11 mouse cellular contexts compared by ENCODE assay signal in genomic region chr1:82725875-82726185, GRCm38 (mm10). TPM values are rescaled to one million over a fixed set of nuclear protein-coding genes. Genes with fewer than 3 reads are reported as not detected.
DNase-seq lines count a peak whose midpoint lies in the region; ATAC-seq and TF ChIP-seq lines count a peak whose summit lies in the region.
"Had no signal": no experiment of that assay in that cellular context is flagged by ENCODE, and none has a peak within 500 bp of the region (broad histone marks: within the 10 kb centered on the region; RNA-seq: fewer than 3 reads in every experiment).

No protein-coding gene starts in this region.

- peaks cover 19% of the 10 kb centered on the region for H3K79me2 ChIP-seq in MEL (ENCODE audit: control insufficient read depth, insufficient read depth, low read length, poor library complexity)

- ATAC-seq in heart, embryonic 14.5 days (ENCODE audit: insufficient number of reproducible peaks, insufficient read depth, low FRiP score, low read depth), result no peak
- no peak for ATAC-seq in hindbrain, embryonic 11.5 days (ENCODE audit: low FRiP score)
- no peak for ATAC-seq in midbrain, embryonic 11.5 days (ENCODE audit: low FRiP score)

- no peaks in the 10 kb centered on the region for H3K9me3 ChIP-seq in heart, embryonic 14.5 days (ENCODE audit: control insufficient read depth, low read length)
- H3K9me3 ChIP-seq in MEL (replicated peaks; ENCODE audit: insufficient read depth, low read length), result no peaks in the 10 kb centered on the region
- no peaks in the 10 kb centered on the region for H3K9me3 ChIP-seq in hindbrain, embryonic 11.5 days (ENCODE audit: control insufficient read depth, low read length)
- H3K9me3 ChIP-seq in midbrain, embryonic 11.5 days (ENCODE audit: control insufficient read depth, low read length), result no peaks in the 10 kb centered on the region

- H3K36me3 ChIP-seq in heart, embryonic 14.5 days (ENCODE audit: control insufficient read depth, insufficient read depth, low read length), result peaks cover 37% of the 10 kb centered on the region
- H3K36me3 ChIP-seq in MEL (ENCODE audit: control insufficient read depth in 1 of 2, insufficient read depth in 2 of 2, low read length in 2 of 2), result peaks cover 2 to 11% of the 10 kb centered on the region in 2 experiments
- H3K36me3 ChIP-seq in hindbrain, embryonic 11.5 days (ENCODE audit: control insufficient read depth, insufficient read depth, low read length), result peaks cover 4% of the 10 kb centered on the region; the same call in 1 of the 2 replicates
- H3K36me3 ChIP-seq in midbrain, embryonic 11.5 days (ENCODE audit: control insufficient read depth, insufficient read depth, low read length), result peaks cover 4% of the 10 kb centered on the region

- DNase-seq in heart, postnatal 4 days, result no peak
- DNase-seq in MEL (ENCODE audit: low read depth, low spot score), result peak; percentile 75
- DNase-seq in hindbrain, embryonic 11.5 days (ENCODE audit: low spot score), result no peak
- no peak for DNase-seq in midbrain, embryonic 11.5 days (ENCODE audit: low spot score, missing footprints)
- DNase-seq in right cerebral cortex, postnatal 25 days, result no peak
- DNase-seq in adrenal gland, adult 18-20 months (ENCODE audit: low spot score in 2 of 2), result no peak
- DNase-seq in cerebellum, adult 11-12 months, result no peak
- DNase-seq: kidney, adult 11 months; thymus, postnatal 36 days had no signal

- no peak for TF ChIP-seq POLR2A in MEL (IDR thresholded peaks at IDR 0.05; ENCODE audit: control insufficient read depth in 1 of 2, insufficient read depth in 1 of 2, low read depth in 1 of 2, low read length in 2 of 2, poor library complexity in 1 of 2)

- TF ChIP-seq CTCF in MEL (IDR thresholded peaks at IDR 0.05 in 2 of 3, conservative IDR thresholded peaks at IDR 0.05 in 1 of 3; ENCODE audit: control insufficient read depth in 1 of 3, insufficient read depth in 1 of 3, low read depth in 2 of 3, low read length in 3 of 3, poor library complexity in 1 of 3, severe bottlenecking in 1 of 3), result no peak

- H3K4me1 ChIP-seq in heart, embryonic 14.5 days (ENCODE audit: control insufficient read depth in 2 of 2, insufficient read depth in 2 of 2, low read length in 2 of 2), result peaks cover 0 to 11% of the 10 kb centered on the region in 2 experiments; a peak in 3 of 4 replicates
- peaks cover 2 to 7% of the 10 kb centered on the region in 2 experiments for H3K4me1 ChIP-seq in MEL (ENCODE audit: control insufficient read depth in 1 of 2, insufficient read depth in 2 of 2, low read length in 2 of 2)
- H3K4me1 ChIP-seq in hindbrain, embryonic 11.5 days (replicated peaks; ENCODE audit: control insufficient read depth, insufficient read depth, low read length), result 0 out of 2 replicates have a peak, but pooled peaks cover 2% of the 10 kb centered on the region
- peaks cover 8% of the 10 kb centered on the region for H3K4me1 ChIP-seq in midbrain, embryonic 11.5 days (ENCODE audit: control insufficient read depth, insufficient read depth, low read length)

- TF ChIP-seq EP300 in MEL (IDR thresholded peaks at IDR 0.05; ENCODE audit: low read depth in 1 of 2, low read length in 2 of 2), result no peak

- peak overlapping the region; percentile 97 for H3K9ac ChIP-seq in heart, embryonic 14.5 days (ENCODE audit: low read length)
- H3K9ac ChIP-seq in MEL (ENCODE audit: control insufficient read depth, low read depth, low read length, poor library complexity, severe bottlenecking), result peak overlapping the region; percentile 87
- peak overlapping the region; percentile 96 for H3K9ac ChIP-seq in hindbrain, embryonic 11.5 days (ENCODE audit: low read depth, low read length)
- H3K9ac ChIP-seq in midbrain, embryonic 11.5 days (ENCODE audit: low read length), result peak overlapping the region; percentile 89

- 29% methylated on average over 4 of the region's 4 CpGs for WGBS in heart, embryonic 14.5 days
- 64% methylated on average over 4 of the region's 4 CpGs for WGBS in hindbrain, embryonic 11.5 days
- WGBS in midbrain, embryonic 11.5 days, result 57% methylated on average over 4 of the region's 4 CpGs

- TF ChIP-seq RAD21 in MEL (IDR thresholded peaks at IDR 0.05; ENCODE audit: low read depth, low read length), result no peak

- peak overlapping the region; percentile 88 for H3K4me2 ChIP-seq in heart, embryonic 14.5 days (ENCODE audit: low read length)
- H3K4me2 ChIP-seq in hindbrain, embryonic 11.5 days (replicated peaks; ENCODE audit: low read depth, low read length), result peak overlapping the region; percentile 77
- H3K4me2 ChIP-seq in midbrain, embryonic 11.5 days, result peak overlapping the region; percentile 65

- H3K27ac ChIP-seq in heart, embryonic 14.5 days (replicated peaks in 1 of 2; ENCODE audit: control insufficient read depth in 1 of 2, insufficient read depth in 1 of 2, low read depth in 2 of 2, low read length in 2 of 2), result no peak overlapping the region
- H3K27ac ChIP-seq in MEL (ENCODE audit: control insufficient read depth, low read depth, low read length), result peak overlapping the region; percentile 84
- H3K27ac ChIP-seq in hindbrain, embryonic 11.5 days (ENCODE audit: low read depth, low read length), result no peak overlapping the region
- no peak overlapping the region for H3K27ac ChIP-seq in midbrain, embryonic 11.5 days (ENCODE audit: low read depth, low read length)

- peak overlapping the region; percentile 73 to 81 for H3K4me3 ChIP-seq in heart, embryonic 14.5 days (ENCODE audit: control insufficient read depth in 1 of 2, insufficient read depth in 1 of 2, low read depth in 1 of 2, low read length in 2 of 2)
- H3K4me3 ChIP-seq in MEL (ENCODE audit: control insufficient read depth in 1 of 2, insufficient read depth in 1 of 2, low read depth in 2 of 2, low read length in 2 of 2), result peak overlapping the region; percentile 88 to 91
- H3K4me3 ChIP-seq in hindbrain, embryonic 11.5 days (ENCODE audit: low read depth, low read length), result peak overlapping the region; percentile 89
- H3K4me3 ChIP-seq in midbrain, embryonic 11.5 days (ENCODE audit: low read depth, low read length), result peak overlapping the region; percentile 80

- peaks cover 10% of the 10 kb centered on the region; the same call in 1 of the 2 replicates for H3K27me3 ChIP-seq in heart, embryonic 14.5 days (ENCODE audit: control insufficient read depth, insufficient read depth, low read length)
- no peaks in the 10 kb centered on the region; a peak in 2 of 4 replicates for H3K27me3 ChIP-seq in MEL (ENCODE audit: control insufficient read depth in 1 of 2, insufficient read depth in 2 of 2, low read length in 2 of 2)
- H3K27me3 ChIP-seq in hindbrain, embryonic 11.5 days (ENCODE audit: control insufficient read depth, insufficient read depth, low read length), result no peaks in the 10 kb centered on the region
- H3K27me3 ChIP-seq in midbrain, embryonic 11.5 days (ENCODE audit: control insufficient read depth, insufficient read depth, low read length), result no peaks in the 10 kb centered on the region; the same call in 1 of the 2 replicates
- H3K27me3 ChIP-seq: Patski had no signal

TF ChIP-seq in MEL, 35 proteins besides CTCF, POLR2A, EP300 and RAD21 (continues in another document):
- TF ChIP-seq CHD1 (IDR thresholded peaks at IDR 0.05; ENCODE audit: low read depth, low read length), result no peak
- TF ChIP-seq MAX (IDR thresholded peaks at IDR 0.05; ENCODE audit: low read length), result no peak
- TF ChIP-seq ZNF384 (IDR thresholded peaks at IDR 0.05; ENCODE audit: low read depth, low read length), result peak; percentile 35; the same call in 1 of the 2 replicates
- TF ChIP-seq TBP (IDR thresholded peaks at IDR 0.05; ENCODE audit: low read depth, low read length), result peak; percentile 37; the same call in 1 of the 2 replicates
- TF ChIP-seq USF2 (IDR thresholded peaks at IDR 0.05; ENCODE audit: borderline replicate concordance in 1 of 2, insufficient read depth in 1 of 2, low read depth in 1 of 2, low read length in 2 of 2), result no peak
- 0 out of 2 replicates have a peak, but pooled peaks have one; percentile 7 for TF ChIP-seq TAL1 (IDR thresholded peaks at IDR 0.05; ENCODE audit: low read length)
- TF ChIP-seq TCF12 (IDR thresholded peaks at IDR 0.05; ENCODE audit: low read depth, low read length), result peak; percentile 22; the same call in 1 of the 2 replicates
- peak; percentile 54; the same call in 1 of the 2 replicates for TF ChIP-seq SIN3A (IDR thresholded peaks at IDR 0.05; ENCODE audit: low read length)
- no peak for TF ChIP-seq NELFE (IDR thresholded peaks at IDR 0.05; ENCODE audit: low read depth, low read length)
- peak; percentile 30; the same call in 1 of the 2 replicates for TF ChIP-seq GATA1 (IDR thresholded peaks at IDR 0.05; ENCODE audit: low read depth, low read length)
- TF ChIP-seq E2F4 (IDR thresholded peaks at IDR 0.05; ENCODE audit: borderline replicate concordance, low read depth, low read length), result no peak

RNA-seq across cellular contexts. Expression of gene Mff, which starts 1.1 kb away (rescaled TPM):
- 246 and 266 TPM in 2 replicates for polyA plus RNA-seq in heart, embryonic 14.5 days (2014; fragmentation: Nextera tagmentation; extraction: Ambion mirVana)
- total RNA-seq in heart, postnatal 4 days (2021), result 100 to 1,000 TPM; 190 to 206 TPM
- 86.0 and 91.1 TPM in 2 replicates for total RNA-seq in MEL (2012; rRNA removed)
- polyA plus RNA-seq in MEL (2012; ENCODE audit: insufficient read depth in 1 of 2, insufficient read length in 2 of 2, low read depth in 1 of 2, low replicate concordance in 2 of 2, missing spikeins in 1 of 2), result 100 to 1,000 TPM in 1 of 2 experiments, not detected in 1; 195 TPM
- polyA plus RNA-seq in hindbrain, embryonic 11.5 days (2014; fragmentation: Nextera tagmentation; extraction: Ambion mirVana), result 279 and 298 TPM in 2 replicates
- polyA plus RNA-seq in midbrain, embryonic 11.5 days (2014; fragmentation: Nextera tagmentation; extraction: Ambion mirVana), result 288 and 298 TPM in 2 replicates
- total RNA-seq in adrenal gland, adult 18-20 months (2021), result 100 to 1,000 TPM; 110 to 116 TPM

RNA-seq across cellular contexts. Expression of gene Tm4sf20, which starts 42.4 kb away (rescaled TPM):
- polyA plus RNA-seq in heart, embryonic 14.5 days (2014; fragmentation: Nextera tagmentation; extraction: Ambion mirVana), result not detected in 2 replicates
- not detected for total RNA-seq in heart, postnatal 4 days (2021)
- total RNA-seq in MEL (2012; rRNA removed), result not detected in 2 replicates
- polyA plus RNA-seq in MEL (2012; ENCODE audit: insufficient read depth in 1 of 2, insufficient read length in 2 of 2, low read depth in 1 of 2, low replicate concordance in 2 of 2, missing spikeins in 1 of 2), result not detected
- polyA plus RNA-seq in hindbrain, embryonic 11.5 days (2014; fragmentation: Nextera tagmentation; extraction: Ambion mirVana), result not detected in 2 replicates
- 0.08 TPM in 1 of 2 replicates, not detected in the other for polyA plus RNA-seq in midbrain, embryonic 11.5 days (2014; fragmentation: Nextera tagmentation; extraction: Ambion mirVana)
- total RNA-seq in adrenal gland, adult 18-20 months (2021), result not detected

RNA-seq across cellular contexts. Expression of gene Gm47791, which starts 45.2 kb away (rescaled TPM):
- not detected in 2 replicates for polyA plus RNA-seq in heart, embryonic 14.5 days (2014; fragmentation: Nextera tagmentation; extraction: Ambion mirVana)
- not detected for total RNA-seq in heart, postnatal 4 days (2021)
- not detected in 2 replicates for total RNA-seq in MEL (2012; rRNA removed)
- polyA plus RNA-seq in MEL (2012; ENCODE audit: insufficient read depth in 1 of 2, insufficient read length in 2 of 2, low read depth in 1 of 2, low replicate concordance in 2 of 2, missing spikeins in 1 of 2), result not detected
- polyA plus RNA-seq in hindbrain, embryonic 11.5 days (2014; fragmentation: Nextera tagmentation; extraction: Ambion mirVana), result not detected in 2 replicates
- polyA plus RNA-seq in midbrain, embryonic 11.5 days (2014; fragmentation: Nextera tagmentation; extraction: Ambion mirVana), result not detected in 2 replicates
- not detected for total RNA-seq in adrenal gland, adult 18-20 months (2021)
- polyA plus RNA-seq: Patski had no signal
